Mouse (Mus musculus) G1E (cell line): ENCODE data around the gene Lrfn3.

ENCODE experiments used
- CTCF ChIP-seq: IDR thresholded peaks from 2 replicates; pipeline ENCODE4 v1.5.1; 2012; ENCODE audit warnings: low read depth, low read length, inconsistent platforms, mixed read lengths
- GATA1 ChIP-seq: IDR thresholded peaks from 2 replicates; pipeline ENCODE4 v1.6.1; 2012; ENCODE audit warnings: borderline replicate concordance, low read length, inconsistent platforms, mixed read lengths
- GATA2 ChIP-seq: IDR thresholded peaks from 2 replicates; pipeline ENCODE4 v1.6.1; 2012; ENCODE audit warnings: low read depth, low read length, inconsistent platforms, borderline replicate concordance

DNA sequence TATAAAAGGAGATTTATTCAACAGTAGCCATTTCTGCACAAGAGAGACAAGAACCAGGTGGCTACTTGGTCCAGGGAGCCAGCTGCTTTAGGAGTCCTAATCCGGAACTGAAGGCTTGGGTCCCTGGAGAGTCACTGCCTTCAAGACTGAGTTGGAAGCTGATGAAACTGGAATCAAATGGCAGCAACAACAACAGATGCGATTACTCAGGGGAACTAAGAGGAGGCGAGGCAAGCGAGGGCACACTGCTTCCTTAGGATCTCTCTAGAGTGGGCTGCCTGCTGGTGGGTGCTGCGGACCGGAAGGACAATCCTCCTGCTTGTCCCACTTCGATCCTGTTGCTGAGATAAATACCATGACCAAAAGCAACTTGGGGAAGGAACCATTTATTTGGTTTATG, 37.1 kb upstream of the Lrfn3 start:
- TF ChIP-seq CTCF (no peak), GATA1 (no peak), GATA2 (no peak)
